Mouse (Mus musculus): ENCODE results near the gene Ap2a2. TPM values are rescaled to one million over a fixed set of nuclear protein-coding genes. Genes with fewer than 3 reads are reported as not detected.
"Not testable (repeated sequence)": the region's sequence is repeated elsewhere in the genome, so short reads cannot be mapped to it uniquely, and the experiment has no call there.

Ap2a2 gene
- total RNA-seq, 2 experiments from 2014 or later = 238 to 254 TPM

- no peak for DNase-seq (ENCODE audit: extremely low spot score in 1 of 2, low spot score in 1 of 2)
These were observed 85.1 kb downstream of the Ap2a2 start for GRCm38 (mm10) chr7:141647083-141647482.

- no peak for DNase-seq (ENCODE audit: extremely low spot score in 1 of 2, low spot score in 1 of 2)
These were observed 85.8 kb downstream of the Ap2a2 start for GRCm38 (mm10) chr7:141647815-141648214.

GRCm38 (mm10) chr7:141652191-141652590 lies 90.2 kb downstream of the Ap2a2 start:
- DNase-seq (ENCODE audit: extremely low spot score in 1 of 2, low spot score in 1 of 2) = no peak

- no peak for DNase-seq (ENCODE audit: extremely low spot score in 1 of 2, low spot score in 1 of 2)
These were observed 98.4 kb downstream of the Ap2a2 start for GRCm38 (mm10) chr7:141660346-141660745.

- no peak for DNase-seq (ENCODE audit: extremely low spot score in 1 of 2, low spot score in 1 of 2)
These were observed 99.5 kb downstream of the Ap2a2 start for GRCm38 (mm10) chr7:141661481-141661880.

- DNase-seq (ENCODE audit: extremely low spot score in 1 of 2, low spot score in 1 of 2) = no peak
These were observed 100.2 kb downstream of the Ap2a2 start for GRCm38 (mm10) chr7:141662223-141662622.

GRCm38 (mm10) chr7:141666190-141666589 lies 104.2 kb downstream of the Ap2a2 start:
- DNase-seq (ENCODE audit: extremely low spot score in 1 of 2, low spot score in 1 of 2) = peak in 1 of 2 experiments; percentile 29

- DNase-seq (ENCODE audit: extremely low spot score in 1 of 2, low spot score in 1 of 2) = not testable (repeated sequence)
These were observed 107.1 kb downstream of the Ap2a2 start for GRCm38 (mm10) chr7:141669097-141669496.

GRCm38 (mm10) chr7:141670999-141671398 lies 109.0 kb downstream of the Ap2a2 start:
- DNase-seq (ENCODE audit: extremely low spot score in 1 of 2, low spot score in 1 of 2) = no peak

- no peak for DNase-seq (ENCODE audit: extremely low spot score in 1 of 2, low spot score in 1 of 2)
These were observed 109.8 kb downstream of the Ap2a2 start for GRCm38 (mm10) chr7:141671626-141672291.

- DNase-seq (ENCODE audit: extremely low spot score in 1 of 2, low spot score in 1 of 2) = no peak
These were observed 116.9 kb downstream of the Ap2a2 start for GRCm38 (mm10) chr7:141678922-141679321.

Small RNA genes lying within 50 kb of the gene (microRNA-seq; reads per million reads assigned to microRNA genes)
- gene Mir7063 = 1.5 to 6.0 reads per million in 2 experiments

Other genes with a start within 250 kb of the Ap2a2 start
- gene Deaf1, start 234.5 kb upstream of the Ap2a2 start, total RNA-seq (2021) = 10 to 100 TPM; 91.3 to 92.6 TPM
- 10 to 100 TPM; 28.8 to 39.3 TPM for gene Tmem80, start 234.4 kb upstream of the Ap2a2 start, total RNA-seq (2021)
- gene Eps8l2, start 223.3 kb upstream of the Ap2a2 start, total RNA-seq (2021) = 1 to 10 TPM; 4.7 to 6.2 TPM
- 100 to 1,000 TPM; 125 to 154 TPM for gene Taldo1, start 170.0 kb upstream of the Ap2a2 start, total RNA-seq (2021)
- 10 to 100 TPM; 42.4 to 49.2 TPM for gene Gatd1, start 148.0 kb upstream of the Ap2a2 start, total RNA-seq (2021)
- 100 to 1,000 TPM; 286 to 299 TPM for gene Cend1, start 132.7 kb upstream of the Ap2a2 start, total RNA-seq (2021)
- 100 to 1,000 TPM; 351 to 355 TPM for gene Slc25a22, start 124.3 kb upstream of the Ap2a2 start, total RNA-seq (2021)
- gene Pidd1, start 118.1 kb upstream of the Ap2a2 start, total RNA-seq (2021) = 1 to 10 TPM in 1 of 2 experiments, under 1 TPM in 1; 0.84 to 2.2 TPM
- gene Rplp2, start 114.8 kb upstream of the Ap2a2 start, total RNA-seq (2021) = 100 to 1,000 TPM; 526 to 589 TPM
- 10 to 100 TPM; 23.2 to 30.4 TPM for gene Pnpla2, start 107.0 kb upstream of the Ap2a2 start, total RNA-seq (2021)
- 1 to 10 TPM; 2.1 to 4.2 TPM for gene Cracr2b, start 101.1 kb upstream of the Ap2a2 start, total RNA-seq (2021)
- 10 to 100 TPM; 25.7 TPM for gene Cd151, start 94.8 kb upstream of the Ap2a2 start, total RNA-seq (2021)
- gene Polr2l, start 87.0 kb upstream of the Ap2a2 start, total RNA-seq (2021) = 10 to 100 TPM; 40.9 to 47.2 TPM
- gene Tspan4, start 86.9 kb upstream of the Ap2a2 start, total RNA-seq (2021) = 10 to 100 TPM; 12.2 to 14.3 TPM
- 10 to 100 TPM; 81.3 to 84.0 TPM for gene Chid1, start 22.3 kb upstream of the Ap2a2 start, total RNA-seq (2021)
- gene Muc6, start 93.1 kb downstream of the Ap2a2 start, total RNA-seq (2021) = not detected
- gene Muc2, start 128.2 kb downstream of the Ap2a2 start, total RNA-seq (2021) = under 1 TPM; 0.20 to 0.54 TPM
- gene Muc5ac, start 226.8 kb downstream of the Ap2a2 start, total RNA-seq (2021) = not detected

All from layer of hippocampus, postnatal 25 days (tissue).